Mouse (Mus musculus) C2C12 (cell line): ENCODE data around the gene Xylt1.

Experiments used
- CEBPB ChIP-seq: IDR thresholded peaks from one replicate; pipeline ENCODE4 v1.6.1; 2011; ENCODE audit warnings: low read depth, mild to moderate bottlenecking, control low read depth, moderate library complexity
- CTCF ChIP-seq: IDR thresholded peaks from one replicate; pipeline ENCODE4 v1.5.1; 2011; ENCODE audit not compliant: control insufficient read depth, insufficient read depth, insufficient read length
- USF1 ChIP-seq: IDR thresholded peaks from one replicate; pipeline ENCODE4 v1.6.1; 2011; ENCODE audit warnings: low read depth, mild to moderate bottlenecking, control low read depth, moderate library complexity

DNA sequence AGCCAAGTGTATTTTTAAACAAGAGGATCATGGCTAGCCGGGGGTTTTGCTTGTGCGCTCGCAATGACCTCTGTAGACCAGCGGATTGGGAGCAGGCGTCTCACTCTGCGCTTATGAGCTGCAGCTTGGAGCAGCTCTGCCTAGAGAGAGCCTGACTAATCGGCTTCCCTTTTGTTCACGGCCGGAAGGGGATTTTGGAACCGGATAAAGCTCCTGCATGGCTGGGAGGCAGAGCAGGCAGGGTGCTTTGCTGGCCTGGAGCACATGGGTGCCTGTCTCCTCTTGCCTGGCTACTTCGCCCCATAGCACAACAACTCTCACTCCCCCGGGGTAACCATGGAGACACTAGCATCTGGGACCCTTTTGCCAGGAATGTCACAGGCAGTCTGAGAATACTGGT is 172.4 kb downstream of the Xylt1 start:
- TF ChIP-seq CTCF (no peak), CEBPB (no peak), USF1 (no peak)
